Mouse (Mus musculus): Measurements from ENCODE around the gene Ube2s.

- TF ChIP-seq CTCF (IDR thresholded peaks at IDR 0.05; ENCODE audit: borderline replicate concordance, extremely low read depth, insufficient read depth, insufficient read length), result no peak
- no peak for TF ChIP-seq POLR2A (IDR thresholded peaks at IDR 0.05; ENCODE audit: borderline replicate concordance, extremely low read depth, insufficient read depth, insufficient read length, poor library complexity, severe bottlenecking)
Measured at GRCm38 (mm10) chr7:4849372-4849771, 37.0 kb upstream of the Ube2s start.

Measured in brain, embryonic 14.5 days (tissue).